Mouse (Mus musculus): Measurements from ENCODE around the gene Phka1. TPM values are rescaled to one million over a fixed set of nuclear protein-coding genes. Genes with fewer than 3 reads are reported as not detected.
"Not testable (repeated sequence)": the region's sequence is repeated elsewhere in the genome, so short reads cannot be mapped to it uniquely, and the experiment has no call there.

The Phka1 gene
- total RNA-seq (2021), result 10 to 100 TPM; 25.7 to 28.7 TPM

DNA sequence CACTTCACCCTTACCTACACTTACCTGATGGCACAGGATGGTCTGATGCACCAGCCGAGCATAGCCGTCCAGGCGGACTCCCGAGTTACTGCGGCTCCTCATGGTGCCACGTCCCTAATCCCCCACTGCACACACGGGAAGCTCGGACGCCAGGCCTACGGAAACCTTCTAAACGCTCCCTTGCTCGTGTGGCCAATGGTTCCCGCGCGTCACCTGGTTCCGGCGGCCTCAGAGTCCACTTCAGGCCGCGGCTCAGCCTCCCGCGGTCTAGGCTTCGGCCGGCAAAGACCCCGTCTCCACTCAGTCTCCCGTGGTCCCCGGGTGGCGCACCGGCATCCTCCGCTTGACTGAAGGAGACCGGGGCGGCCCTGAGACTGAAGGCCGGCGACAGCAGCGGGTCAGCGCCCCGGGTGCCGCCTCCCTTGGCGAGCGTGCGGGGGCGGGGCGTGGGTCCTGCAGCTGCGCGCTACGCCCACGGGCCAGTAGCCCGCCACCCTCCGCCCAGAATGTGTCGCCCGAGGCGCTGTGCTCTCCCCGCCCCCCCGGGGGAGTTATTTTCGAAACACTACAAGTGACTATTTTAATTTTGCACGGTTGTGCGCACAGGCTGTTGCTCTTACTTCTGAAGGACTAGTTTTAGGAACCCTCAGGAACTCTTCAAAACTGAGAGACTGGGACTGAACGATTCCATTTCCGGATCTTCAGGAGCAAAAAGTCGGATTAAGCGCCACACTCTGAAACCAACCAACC lies at the start of gene Phka1:
TSS of gene Phka1 (minus strand) at position 424 of the 750 bp plus-strand sequence.
- DNase-seq, result peak; percentile 89

DNA sequence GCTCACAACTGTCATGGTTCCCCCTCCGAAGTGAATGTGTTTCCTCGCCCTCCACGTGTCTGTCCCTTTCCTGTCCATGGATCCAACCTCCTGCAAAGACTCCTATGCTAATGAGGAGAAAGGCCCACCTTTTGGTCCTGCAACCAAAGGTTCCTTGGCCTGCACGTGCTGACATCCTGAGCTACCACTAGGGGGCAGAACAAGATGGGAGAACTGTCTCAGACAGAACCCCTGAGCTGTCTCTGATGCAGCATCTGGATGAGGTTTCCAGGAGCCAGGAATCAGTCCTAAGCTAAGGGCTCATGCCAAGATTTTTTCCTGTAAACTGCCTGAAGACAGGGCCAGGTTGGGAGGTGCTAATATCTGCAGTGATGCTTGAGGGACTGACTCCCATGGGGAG lies 45.2 kb upstream of the Phka1 start:
- DNase-seq, result peak; percentile 52

DNA sequence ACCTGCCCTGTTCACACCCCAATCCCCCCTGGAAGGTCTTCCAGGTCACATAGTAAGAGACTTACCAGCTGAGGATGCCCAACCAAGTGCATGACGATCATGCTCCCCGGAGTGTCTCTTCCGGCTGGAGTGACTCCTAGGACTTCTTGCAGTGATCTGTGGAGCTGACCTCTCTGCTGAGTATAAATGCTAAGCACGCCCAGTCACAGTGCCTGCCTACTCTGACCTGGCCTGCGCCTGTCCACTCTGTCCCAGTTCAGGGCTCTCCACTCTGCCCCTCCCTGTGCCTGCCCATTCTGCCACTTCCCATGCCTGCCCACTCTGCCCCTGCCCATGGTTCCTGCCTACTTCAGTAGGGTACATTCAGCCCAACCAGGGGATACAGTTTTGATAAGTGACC lies 42.8 kb upstream of the Phka1 start, which contains the start of gene Gm3880:
TSS of gene Gm3880 (minus strand) at position 101 of the 400 bp plus-strand sequence.
- DNase-seq, result not testable (repeated sequence)

DNA sequence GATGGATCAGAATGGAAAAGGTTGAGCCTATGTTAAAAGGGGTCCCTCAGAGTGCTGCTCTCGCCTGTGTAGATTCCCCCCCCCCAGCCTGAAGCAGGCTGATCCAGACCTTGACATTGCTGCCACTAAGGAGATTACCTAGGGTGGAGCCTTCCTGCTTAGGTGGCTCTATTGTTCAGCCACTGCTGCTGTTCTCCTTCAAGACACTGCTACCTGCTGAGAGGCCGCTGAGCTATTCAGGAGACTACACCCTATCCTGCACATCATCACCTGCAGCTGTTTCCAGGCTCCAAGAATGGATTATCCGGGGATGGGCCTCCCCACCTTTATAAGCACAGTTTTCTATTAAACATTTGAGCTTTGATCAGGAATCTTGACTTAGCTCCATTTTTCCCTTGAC lies 40.7 kb upstream of the Phka1 start:
- not testable (repeated sequence) for DNase-seq

DNA sequence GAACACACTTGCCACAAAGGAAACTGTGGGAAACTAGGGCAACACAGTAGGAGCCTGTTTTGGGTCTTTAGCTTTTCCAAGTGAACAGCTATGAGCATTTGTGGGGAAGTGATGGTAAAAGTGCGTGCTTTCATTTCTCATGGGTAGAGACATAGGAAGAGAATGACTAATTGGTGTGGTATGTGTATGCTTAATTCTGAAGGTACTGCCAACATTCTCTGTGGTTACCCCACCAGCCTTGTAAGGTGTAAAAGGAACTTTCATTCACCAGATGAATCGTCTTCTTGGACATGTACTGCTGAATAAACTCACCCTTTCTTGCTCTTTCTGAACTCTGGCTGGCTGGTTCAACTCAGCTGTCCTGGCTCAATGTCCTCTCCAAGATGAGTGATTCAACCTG lies 22.6 kb upstream of the Phka1 start:
- DNase-seq, result no peak

DNA sequence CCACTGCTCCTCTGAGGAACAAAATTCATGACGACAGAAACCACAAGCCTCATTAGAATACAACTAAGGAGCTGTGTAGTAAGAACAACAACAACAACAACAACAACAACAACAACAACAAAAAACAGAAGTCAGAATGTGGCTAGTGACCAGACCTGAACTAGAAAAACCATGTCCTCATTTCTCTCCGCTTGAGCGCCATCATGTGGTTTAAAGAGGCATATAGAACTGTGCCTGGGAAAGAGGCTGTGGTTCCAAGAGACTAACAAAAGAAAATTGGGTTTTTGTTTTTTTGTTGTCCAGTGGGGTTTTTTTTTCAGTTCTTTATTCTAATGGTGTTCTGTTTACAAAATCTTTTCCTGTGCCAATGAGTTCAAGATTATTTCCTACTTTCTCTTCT lies 16.7 kb upstream of the Phka1 start:
- DNase-seq, result peak; percentile 25

DNA sequence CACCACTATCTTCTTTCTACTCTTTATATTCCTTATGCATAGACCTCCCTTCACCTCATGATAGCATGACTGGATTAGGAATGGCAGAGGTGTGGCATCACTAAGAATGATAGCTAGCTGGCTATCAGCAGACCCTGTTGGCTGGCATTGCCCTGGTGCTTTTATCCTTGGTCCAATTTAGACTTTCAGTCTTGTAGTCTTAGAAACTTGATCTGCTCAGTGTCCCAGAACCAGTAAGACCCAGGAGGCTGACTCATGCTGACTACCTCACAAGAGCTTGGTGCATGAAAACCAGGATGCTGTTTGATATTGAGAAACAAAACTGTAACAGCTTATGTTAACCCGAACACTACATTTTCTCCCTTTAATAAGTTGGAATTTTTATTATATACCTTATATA lies 1.6 kb upstream of the Phka1 start:
- no peak for DNase-seq

DNA sequence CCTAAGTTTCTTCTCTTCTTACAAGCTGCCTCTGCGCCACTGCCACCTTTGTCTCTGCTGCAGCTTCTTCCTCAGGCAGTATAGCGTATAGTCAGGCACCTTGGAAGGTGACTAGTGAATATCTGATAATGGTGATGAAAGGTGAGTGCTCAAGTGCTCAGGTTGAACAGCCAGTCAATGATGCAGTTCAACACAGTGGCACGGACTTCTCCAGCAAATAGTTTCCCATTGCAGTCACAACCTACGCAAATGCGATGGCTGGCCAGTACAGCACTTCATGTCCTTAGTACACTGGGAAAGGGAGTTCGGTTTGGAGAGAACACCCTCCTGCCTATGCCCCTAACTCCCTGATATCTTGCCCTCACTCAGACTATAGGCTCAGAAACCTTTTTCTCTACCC lies 1.1 kb upstream of the Phka1 start:
- DNase-seq, result peak; percentile 12

DNA sequence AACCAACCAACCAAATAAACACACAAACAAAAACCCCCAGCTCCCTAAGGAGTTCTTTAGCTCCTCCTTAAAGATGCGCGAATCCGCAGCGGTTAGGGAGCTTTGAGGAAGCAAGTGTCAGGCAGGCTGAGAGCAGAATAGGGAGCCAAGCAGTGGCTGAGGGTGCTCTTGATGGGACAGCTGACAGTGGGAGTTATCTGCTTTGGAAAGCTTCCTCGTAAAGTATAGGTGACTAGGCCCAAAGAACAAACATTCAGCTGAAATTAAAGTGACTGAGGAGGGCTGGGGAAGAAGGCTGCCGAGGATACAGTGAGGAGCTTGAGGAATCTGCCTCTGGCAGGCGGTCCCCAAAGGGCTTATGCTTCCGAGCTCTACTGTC lies 516 bp upstream of the Phka1 start:
- peak; percentile 14 for DNase-seq

DNA sequence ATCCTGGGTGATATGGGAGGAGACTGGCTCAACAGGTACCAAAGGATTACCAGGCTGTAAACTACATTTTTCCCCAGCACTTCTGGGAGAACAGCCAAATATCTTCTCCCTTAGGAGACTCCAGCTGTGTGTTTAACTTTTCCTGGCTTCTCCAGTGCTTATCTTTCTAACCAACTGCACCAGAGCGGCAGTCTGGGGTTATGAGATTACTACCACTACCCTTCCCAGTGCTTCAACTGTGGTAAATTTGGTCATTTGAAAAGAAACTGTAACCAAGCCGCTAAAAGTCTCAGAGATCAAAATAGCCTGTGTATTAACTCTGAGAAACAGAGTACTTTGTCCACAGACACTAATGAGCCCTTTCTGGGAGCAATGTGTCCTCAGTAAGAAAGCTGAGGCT lies 42.8 kb downstream of the Phka1 start:
- DNase-seq, result no peak

DNA sequence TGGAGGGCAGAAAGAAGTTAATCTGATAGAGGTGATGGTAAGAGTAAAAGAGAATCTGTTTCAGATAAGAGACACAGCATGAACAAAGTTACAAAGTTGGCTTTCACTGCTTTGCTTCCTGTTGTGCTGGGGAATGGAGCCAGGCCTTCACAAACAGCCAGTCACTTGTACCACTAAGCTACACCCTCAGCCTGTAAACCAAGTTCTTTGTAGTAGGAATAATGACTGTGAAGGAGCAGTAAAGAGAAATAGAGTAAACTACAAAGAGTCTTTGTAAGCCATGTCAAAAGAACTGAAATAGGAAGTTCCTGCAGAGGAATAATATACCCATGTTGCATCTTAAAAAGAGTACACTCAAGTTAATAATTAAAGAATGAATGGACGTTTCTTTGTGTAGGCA lies 55.5 kb downstream of the Phka1 start:
- no peak for DNase-seq

DNA sequence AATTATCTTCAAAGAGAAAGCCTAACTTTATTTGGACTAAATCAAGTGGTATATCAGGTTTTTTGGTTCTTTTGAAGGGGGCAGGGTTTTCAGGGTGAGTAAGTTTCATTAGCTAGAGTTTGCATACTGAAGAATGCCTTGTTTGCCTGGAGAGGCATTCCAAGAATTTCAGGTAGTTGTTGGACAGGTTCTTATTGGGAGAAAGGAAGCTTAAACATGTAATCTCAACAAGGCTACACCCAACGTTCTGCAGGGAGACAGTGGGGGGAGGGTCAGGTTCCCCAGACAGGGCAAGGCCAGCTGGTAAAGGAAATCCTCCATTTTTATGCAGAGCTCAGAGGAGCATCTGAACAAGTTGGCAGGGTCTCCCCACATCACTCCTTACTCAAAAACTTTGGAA lies 72.9 kb downstream of the Phka1 start:
- DNase-seq, result no peak

DNA sequence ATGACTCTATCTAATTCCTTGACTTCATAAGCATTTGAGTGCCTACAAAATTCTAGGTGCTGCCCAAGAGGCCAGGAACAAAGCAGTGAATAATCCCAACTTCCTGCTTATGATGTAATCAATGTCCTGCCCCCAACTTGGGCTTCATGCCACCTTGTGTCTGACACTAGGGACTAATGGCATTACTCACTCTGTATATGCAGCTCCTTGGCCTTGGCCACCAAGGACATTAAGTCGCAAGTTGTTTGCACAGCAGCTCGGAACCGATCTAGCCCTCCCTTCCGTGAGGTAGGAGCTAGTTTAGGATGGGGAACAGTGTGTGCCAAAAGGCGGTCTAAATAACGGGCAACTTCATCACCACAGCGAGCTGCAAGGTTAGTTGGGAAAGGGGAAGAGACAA lies 87.1 kb downstream of the Phka1 start:
- no peak for DNase-seq

DNA sequence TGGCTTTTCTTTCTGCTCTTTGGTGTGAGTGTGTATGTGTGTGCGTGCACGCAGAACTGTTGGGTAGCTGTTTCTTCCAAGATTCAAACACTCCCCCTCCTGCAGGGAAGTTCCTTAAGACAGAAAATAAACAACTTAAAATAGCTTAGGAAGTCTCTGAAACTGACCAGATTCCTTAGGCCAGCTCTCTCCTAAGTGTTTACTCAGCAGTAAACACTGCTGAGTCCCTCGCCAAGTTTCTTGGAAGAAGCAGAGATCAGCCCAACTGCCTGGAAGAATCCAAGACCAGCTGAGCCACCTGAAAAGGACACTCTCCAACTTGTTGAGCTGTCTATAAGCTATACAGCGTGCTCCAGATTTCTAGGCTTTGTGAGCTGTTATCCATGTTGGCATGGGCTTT lies 134.8 kb downstream of the Phka1 start:
- no peak for DNase-seq

DNA sequence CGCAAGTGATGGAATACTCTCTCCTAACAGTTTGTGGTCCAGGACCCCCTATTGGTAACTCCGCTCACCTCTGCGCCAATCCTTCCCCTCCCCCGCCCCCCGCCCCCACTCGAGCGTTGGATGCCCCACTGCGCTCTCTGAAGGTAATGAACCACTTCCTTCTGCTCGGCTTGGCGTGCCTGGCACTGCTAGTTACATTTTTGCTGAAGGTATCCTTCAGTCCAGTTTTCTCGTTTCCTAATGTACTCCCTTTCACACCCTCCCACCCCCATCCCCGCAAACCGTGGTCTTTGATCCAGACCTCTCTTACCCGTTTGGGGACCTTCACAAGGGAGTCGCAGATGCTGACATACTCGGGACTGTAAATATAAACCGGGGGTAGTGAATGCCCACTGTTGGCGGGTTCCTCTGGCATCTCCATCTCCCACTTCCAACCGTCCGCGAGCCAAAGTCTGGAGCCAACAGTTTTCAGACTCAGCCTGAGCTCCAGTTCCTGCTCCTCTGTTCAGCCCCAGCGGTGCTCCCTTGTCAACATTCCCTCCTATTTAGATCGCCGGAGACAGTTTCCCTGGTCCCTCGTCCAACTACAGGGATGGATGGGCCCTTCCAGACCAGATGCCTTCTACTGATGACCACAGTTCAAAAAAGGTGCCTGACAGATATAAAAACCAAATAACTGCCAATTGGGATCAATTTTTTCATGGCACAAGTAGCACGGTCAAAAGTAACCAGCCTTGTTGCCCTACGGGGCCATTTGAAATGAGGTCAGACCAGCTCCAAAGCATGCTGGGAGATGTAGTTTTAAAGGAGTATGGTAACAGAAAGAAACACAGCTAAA lies 139.2 kb downstream of the Phka1 start, which contains the start of gene Hdac8:
TSS of gene Hdac8 (minus strand) at position 716 of the 838 bp plus-strand sequence.
- DNase-seq, result peak; percentile 46

DNA sequence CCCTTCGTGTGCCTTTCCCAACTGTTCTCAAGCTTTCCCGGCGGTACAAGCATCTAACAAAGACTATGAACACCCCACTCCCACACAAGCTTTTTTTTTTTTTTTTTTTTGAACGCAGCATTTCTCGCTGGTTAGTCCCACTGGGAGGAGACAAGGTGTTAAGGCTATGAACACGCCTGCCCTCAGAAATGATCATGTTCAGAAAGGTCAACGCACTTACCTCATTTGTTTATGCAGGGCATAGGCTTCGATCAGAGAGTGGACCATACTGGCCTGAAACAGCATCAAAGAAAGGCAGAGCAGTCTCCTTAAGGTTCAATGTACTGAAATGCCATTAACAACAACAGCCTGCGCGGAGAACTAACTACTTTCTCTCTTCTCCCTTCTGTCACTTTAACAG lies 139.9 kb downstream of the Phka1 start:
- no peak for DNase-seq

DNA sequence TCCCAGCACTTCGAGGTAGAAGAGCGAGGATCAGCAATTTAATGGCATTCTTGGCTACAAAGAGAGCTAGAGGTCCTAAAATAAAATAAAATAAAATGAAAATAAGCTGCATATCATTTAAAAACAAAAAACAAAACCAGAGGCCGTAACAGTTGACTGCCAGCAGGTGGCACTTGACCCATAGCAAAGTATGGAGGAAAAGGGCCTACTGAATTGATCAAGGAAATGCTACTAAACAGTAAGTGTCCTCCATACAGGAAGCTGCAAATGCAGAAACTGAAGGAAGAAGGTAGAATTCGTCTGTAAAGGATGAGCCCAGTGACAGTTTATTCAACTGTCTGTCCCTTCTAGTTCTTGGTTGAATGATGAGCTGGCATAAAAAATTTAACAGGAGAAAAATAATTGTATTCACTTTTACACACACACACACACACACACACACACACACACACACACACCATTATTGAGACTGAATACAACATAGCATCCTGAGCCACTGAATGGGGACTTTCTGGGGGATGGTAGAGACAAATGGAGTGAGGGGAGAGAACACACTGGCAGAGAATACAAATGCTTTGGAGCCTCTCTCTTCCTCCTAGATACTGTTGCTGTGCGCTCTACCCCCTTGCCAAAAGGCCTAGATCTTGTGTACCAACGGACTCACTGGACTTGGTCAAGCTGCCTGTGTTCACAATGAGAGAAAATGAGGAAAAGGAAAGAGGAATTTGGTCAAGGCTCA lies 149.9 kb downstream of the Phka1 start:
- DNase-seq, result no peak

DNA sequence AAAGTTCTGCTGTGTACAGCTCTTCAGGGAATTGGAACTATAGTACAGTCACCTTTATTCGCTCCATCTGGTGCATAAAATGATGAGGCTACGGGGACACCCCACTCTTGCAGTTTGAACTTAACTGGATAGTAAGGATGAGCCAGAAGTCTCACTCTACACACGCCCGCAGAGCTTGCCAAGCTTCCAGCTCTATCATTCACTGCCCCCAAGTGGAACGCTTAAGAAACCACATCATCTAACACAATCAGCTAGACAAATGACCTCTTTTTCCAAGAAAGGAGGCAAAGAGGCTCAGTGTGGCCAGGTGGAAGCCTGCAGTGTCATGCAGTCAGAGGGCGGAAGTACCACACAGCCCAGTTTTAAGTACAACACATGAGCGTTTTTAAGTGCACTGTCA lies 158.5 kb downstream of the Phka1 start:
- no peak for DNase-seq

DNA sequence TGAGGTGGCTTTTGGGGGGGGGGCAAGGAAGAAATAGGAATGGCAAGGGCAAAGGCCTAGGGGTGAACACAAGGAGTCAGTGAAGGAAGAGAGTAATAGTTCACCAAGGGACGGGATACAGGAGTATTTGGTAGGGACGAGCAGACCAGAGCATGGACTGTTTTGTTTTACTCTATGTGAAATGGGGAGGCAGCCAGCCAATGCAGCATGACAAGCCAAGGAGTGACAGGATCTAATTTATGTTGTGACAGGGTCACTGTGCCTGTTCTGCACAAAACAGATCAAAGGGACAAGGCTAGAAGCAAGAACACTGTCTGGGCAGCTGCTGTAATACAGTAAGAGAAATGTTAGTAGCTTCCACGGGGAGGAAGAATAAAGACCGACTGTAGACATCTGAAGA lies 164.4 kb downstream of the Phka1 start:
- DNase-seq, result no peak

DNA sequence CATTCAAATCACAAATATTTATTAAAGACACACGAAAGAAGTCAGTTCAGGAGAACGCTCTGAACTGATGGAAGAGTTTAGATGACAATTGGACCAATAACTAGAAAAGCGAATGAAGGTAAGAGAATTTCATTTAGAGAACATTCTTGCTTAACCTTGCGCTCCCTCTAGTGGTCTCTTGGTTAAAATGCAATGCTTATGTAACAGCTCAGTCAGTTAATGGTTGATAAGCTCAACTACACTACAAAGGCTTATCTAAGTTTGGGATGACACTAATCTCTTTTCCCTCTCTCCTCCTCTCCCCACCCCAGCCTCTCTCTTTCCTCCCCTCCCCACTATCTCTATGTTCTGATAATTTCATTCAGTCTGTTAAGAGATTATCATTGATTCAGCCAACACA lies 165.1 kb downstream of the Phka1 start:
- DNase-seq, result peak; percentile 17

DNA sequence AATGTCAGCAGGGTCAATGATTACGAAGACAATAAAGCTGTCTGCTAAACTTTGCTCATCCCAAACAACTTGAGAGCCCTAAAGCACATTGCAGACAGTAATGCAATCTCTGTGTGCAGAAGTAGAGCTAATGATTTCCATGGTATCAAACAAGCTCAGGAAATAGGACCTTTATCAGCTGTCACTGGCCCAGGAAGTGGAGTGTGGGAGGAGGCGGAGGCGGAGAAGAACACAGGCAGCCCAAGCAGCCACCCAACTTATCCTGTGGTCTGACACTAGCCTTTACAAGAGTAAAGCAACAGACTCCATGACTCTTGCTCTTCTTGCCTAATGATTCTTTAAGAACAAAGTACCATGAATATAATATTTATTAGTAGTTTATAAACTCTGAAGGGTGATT lies 165.6 kb downstream of the Phka1 start:
- DNase-seq, result no peak

DNA sequence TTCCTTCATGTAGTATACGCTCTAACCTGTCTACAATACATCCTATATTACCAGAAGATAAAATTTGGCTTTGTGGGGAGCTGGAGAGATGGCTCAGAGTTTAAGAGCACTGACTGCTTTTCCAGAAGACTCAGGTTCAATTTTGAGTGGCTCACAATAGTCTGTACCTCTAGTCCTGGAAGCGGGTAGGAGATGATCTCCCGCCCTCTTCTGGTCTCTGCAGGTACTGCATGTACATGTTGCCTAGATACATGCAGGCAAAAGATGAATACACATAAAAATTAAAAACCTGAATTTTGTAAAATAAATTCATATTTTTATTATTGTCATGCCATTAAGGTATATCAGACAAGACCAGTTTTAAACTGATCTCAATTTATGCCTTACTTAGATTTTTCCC lies 167.3 kb downstream of the Phka1 start:
- peak; percentile 83 for DNase-seq

DNA sequence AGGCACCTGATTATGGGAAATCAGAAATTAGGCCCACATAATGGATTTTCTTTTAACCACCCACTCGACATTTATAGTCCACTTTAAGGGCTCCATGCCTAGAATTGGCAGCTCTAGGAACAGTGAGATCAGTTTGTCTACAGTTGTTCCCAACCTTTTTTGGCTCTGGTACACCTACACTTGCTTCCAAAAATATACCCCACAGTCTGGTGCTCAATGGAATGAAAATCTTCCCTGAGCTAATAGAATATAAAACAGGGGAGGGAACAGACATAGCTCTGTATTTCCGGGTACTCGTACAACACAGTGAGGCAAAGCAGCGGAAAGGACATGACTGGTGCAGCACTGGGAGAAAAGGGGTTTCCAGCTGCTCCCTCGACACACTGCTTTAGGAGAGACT lies 168.5 kb downstream of the Phka1 start:
- no peak for DNase-seq
